Mouse (Mus musculus): ENCODE results near the gene Asic3.

DNA sequence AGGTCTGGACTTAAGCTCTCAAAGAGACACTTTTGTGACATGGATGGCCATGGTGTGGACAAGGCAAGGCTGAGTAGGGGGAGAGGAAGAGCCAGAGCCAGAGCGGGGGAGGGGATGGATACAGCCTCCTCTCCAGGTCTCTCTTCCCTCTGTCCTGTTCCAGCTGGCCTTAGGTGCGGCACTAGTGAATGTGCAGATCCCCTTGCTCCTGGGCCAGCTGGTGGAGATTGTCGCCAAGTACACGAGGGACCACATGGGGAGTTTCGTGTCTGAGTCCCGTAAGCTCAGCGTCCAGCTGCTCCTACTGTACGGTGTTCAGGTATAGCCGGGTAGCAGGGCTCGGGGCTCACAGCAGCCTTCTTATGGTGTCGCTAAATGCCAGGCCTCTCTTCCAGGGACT is 12.8 kb upstream of the Asic3 start:
- TF ChIP-seq POLR2A (IDR thresholded peaks at IDR 0.05; ENCODE audit: borderline replicate concordance, extremely low read depth, insufficient read depth, insufficient read length, poor library complexity, severe bottlenecking): no peak
- TF ChIP-seq CTCF (IDR thresholded peaks at IDR 0.05; ENCODE audit: borderline replicate concordance, extremely low read depth, insufficient read depth, insufficient read length): no peak

All from brain, embryonic 14.5 days (tissue).